Mouse (Mus musculus) neural tube, embryonic 15.5 days (tissue): ENCODE measurements around the gene Prox1. TPM values are rescaled to one million over a fixed set of nuclear protein-coding genes. Genes with fewer than 3 reads are reported as not detected.

Source experiments
- ATAC-seq: fragments of 200-750 bp; cut with Nextera tagmentation; 2 replicates; pipeline ENCODE4 v1.8.0; 2017; ENCODE audit warnings: mild to moderate bottlenecking, moderate TSS enrichment, moderate library complexity; ENCODE audit not compliant: low FRiP score
- H3K27ac ChIP-seq: fragments of 300-500 bp; sonication (generic); replicated peaks from 2 replicates; pipeline ENCODE4 v1.5.1; 2015; ENCODE audit warnings: mild to moderate bottlenecking, inconsistent platforms
- H3K27me3 ChIP-seq: fragments of 300-500 bp; sonication (generic); replicated peaks from 2 replicates; pipeline ENCODE4 v1.6.1; 2015; ENCODE audit warnings: inconsistent platforms
- H3K36me3 ChIP-seq: fragments of 300-500 bp; sonication (generic); 2 replicates; pipeline ENCODE4 v1.6.1; 2015; ENCODE audit warnings: inconsistent platforms
- H3K4me1 ChIP-seq: fragments of 300-500 bp; sonication (generic); 2 replicates; pipeline ENCODE4 v1.6.1; 2015; ENCODE audit warnings: inconsistent platforms
- H3K4me2 ChIP-seq: fragments of 300-500 bp; sonication (generic); 2 replicates; pipeline ENCODE4 v1.6.1; 2015; ENCODE audit warnings: inconsistent platforms, mild to moderate bottlenecking, moderate library complexity
- H3K4me3 ChIP-seq: fragments of 300-500 bp; sonication (generic); replicated peaks from 2 replicates; pipeline ENCODE4 v1.5.1; 2015; ENCODE audit warnings: mild to moderate bottlenecking, inconsistent platforms
- H3K9ac ChIP-seq: fragments of 300-500 bp; sonication (generic); replicated peaks from 2 replicates; pipeline ENCODE4 v1.6.1; 2015; ENCODE audit warnings: mild to moderate bottlenecking, inconsistent platforms
- H3K9me3 ChIP-seq: fragments of 300-500 bp; sonication (generic); replicated peaks from 2 replicates; pipeline ENCODE4 v1.6.1; 2016; ENCODE audit warnings: inconsistent platforms
- WGBS: fragments of 180-500 bp; shearing (Covaris S2); methylation state at CpG from one replicate; pipeline ENCODE4 v1.1.7; 2015; ENCODE audit warnings: mixed read lengths; 5-methylcytosine and 5-hydroxymethylcytosine counted together
- polyA plus RNA-seq: library from polyadenylated mRNA; unstranded; fragments of >200 nt; fragmentation: Nextera tagmentation; extraction: Ambion mirVana; gene quantifications from 2 replicates; pipeline ENCODE4 v1.2.1, GENCODE M21; 2015

Prox1 gene
- polyA plus RNA-seq, 1 experiment from 2014 or later: 9.1 TPM

DNA sequence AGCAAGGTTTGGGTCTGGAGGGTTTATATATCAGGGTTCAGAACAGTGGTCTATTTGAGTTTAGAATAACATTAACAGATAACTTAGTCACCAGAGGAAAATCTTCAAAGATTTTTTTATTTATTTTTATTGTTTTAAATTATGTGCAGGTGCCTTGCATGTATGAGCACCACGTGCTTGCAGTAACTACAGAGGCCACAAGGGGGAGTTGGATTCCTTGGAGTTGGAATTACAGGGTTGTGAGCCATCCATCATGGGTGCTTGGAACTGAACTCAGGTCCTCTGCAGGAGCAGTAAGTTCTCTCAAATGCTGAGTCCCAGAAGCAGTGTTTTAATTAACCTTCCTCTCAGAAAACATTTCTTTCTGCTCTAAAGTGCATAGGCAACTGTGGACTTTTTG is 54.5 kb downstream of the Prox1 start:
- H3K27ac ChIP-seq: no peak overlapping the region
- H3K27me3 ChIP-seq: no peaks in the 10 kb centered on the region
- no peaks in the 10 kb centered on the region for H3K4me1 ChIP-seq
- no peak for ATAC-seq
- no peaks in the 10 kb centered on the region for H3K9me3 ChIP-seq
- no peaks in the 10 kb centered on the region for H3K36me3 ChIP-seq
- H3K9ac ChIP-seq: no peak overlapping the region
- no peak overlapping the region for H3K4me2 ChIP-seq
- no peak overlapping the region for H3K4me3 ChIP-seq
- 81% methylated on average over 1 of the region's 1 CpGs for WGBS

DNA sequence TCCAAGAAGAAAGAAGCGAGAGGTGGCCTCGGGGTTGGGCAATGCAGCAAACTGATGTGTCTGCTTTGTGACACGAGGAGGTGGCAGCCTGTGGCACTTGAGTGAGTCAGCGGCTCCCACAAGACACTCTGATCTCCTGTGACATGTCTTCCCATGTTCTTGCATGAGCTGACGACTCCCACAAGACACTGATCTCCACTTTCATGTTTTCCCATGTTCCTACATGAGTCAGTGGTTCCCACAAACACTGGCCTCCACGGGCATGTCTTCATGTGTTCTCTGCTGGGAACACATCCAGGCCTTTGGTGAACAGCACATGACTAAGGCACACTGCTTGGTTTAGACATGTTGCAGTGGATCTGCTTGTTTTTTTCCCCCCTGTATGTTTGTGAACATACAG is 58.8 kb downstream of the Prox1 start:
- Histone ChIP-seq H3K9ac (no peak overlapping the region), H3K36me3 (no peaks in the 10 kb centered on the region), H3K9me3 (no peaks in the 10 kb centered on the region; the same call in 1 of the 2 replicates), H3K27me3 (no peaks in the 10 kb centered on the region), H3K4me1 (no peaks in the 10 kb centered on the region), H3K4me2 (no peak overlapping the region), H3K27ac (no peak overlapping the region), H3K4me3 (no peak overlapping the region)
- WGBS: 74% methylated on average over 6 of the region's 6 CpGs
- no peak for ATAC-seq

DNA sequence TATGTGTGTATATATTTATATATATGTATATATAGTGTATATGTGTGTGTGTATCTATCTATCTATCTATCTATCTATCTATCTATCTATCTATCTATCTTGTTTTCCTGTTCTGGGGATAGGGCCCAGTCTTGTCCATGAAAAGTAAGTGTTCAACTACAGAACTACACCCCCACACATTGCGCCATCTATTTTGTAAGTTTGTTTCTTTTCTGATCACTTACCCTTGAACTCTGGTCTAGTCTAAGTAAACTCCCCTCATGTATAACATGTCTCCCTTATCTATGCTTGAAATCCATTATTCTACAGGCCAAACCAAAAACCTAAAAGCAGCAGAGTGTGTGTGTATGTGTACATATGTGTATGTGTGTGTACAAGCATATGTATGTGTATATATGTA is 62.9 kb downstream of the Prox1 start:
- 94% methylated on average over 1 of the region's 1 CpGs for WGBS
- ATAC-seq: no peak
- no peak overlapping the region for H3K4me3 ChIP-seq

DNA sequence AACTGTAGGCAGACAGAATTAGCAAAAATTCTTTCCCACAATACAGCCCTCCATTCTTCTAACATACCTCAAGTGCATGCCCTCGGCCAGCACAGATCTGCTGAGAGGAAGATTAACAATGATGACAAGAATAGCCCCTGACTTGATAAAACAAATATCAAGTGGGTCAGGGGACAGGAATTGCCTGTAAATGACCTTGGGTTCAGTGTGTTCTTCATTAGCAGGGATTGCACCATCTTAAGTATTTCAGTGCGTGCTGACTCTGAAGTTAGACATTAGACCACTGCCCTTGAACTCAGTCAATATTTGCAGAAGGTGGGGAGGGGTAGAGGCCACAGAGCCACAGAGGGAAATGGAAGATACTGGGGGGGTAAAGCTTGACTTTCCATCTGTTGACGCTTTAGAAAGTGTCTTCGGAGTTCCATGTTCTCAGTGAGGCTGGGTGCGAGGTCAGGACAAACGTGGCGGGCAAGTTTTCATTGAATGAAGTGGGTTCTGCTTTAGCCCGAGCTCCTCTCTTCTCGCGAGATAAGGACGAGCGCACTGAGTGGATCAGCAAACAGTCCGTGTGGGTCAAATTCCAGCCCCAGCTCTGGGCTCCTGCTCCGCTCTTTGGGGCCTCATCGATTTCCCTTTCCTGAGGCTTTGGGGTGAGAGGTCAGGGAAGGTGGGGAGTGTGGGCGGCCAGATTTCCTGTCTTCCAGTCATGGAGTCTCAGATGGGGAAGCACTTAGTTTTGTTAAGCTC is 63.7 kb downstream of the Prox1 start:
- no peak overlapping the region for H3K4me2 ChIP-seq
- H3K9ac ChIP-seq: no peak overlapping the region
- H3K36me3 ChIP-seq: no peaks in the 10 kb centered on the region
- H3K27me3 ChIP-seq: no peaks in the 10 kb centered on the region
- ATAC-seq: no peak
- WGBS: 83% methylated on average over 16 of the region's 16 CpGs
- H3K27ac ChIP-seq: no peak overlapping the region
- no peaks in the 10 kb centered on the region for H3K4me1 ChIP-seq
- no peaks in the 10 kb centered on the region; the same call in 1 of the 2 replicates for H3K9me3 ChIP-seq
- H3K4me3 ChIP-seq: no peak overlapping the region

More for the DNA sequence above, 62.9 kb downstream of the Prox1 start:
- Histone ChIP-seq H3K9me3 (no peaks in the 10 kb centered on the region; the same call in 1 of the 2 replicates), H3K9ac (no peak overlapping the region), H3K36me3 (no peaks in the 10 kb centered on the region), H3K27ac (no peak overlapping the region), H3K4me1 (no peaks in the 10 kb centered on the region), H3K27me3 (no peaks in the 10 kb centered on the region), H3K4me2 (no peak overlapping the region)

DNA sequence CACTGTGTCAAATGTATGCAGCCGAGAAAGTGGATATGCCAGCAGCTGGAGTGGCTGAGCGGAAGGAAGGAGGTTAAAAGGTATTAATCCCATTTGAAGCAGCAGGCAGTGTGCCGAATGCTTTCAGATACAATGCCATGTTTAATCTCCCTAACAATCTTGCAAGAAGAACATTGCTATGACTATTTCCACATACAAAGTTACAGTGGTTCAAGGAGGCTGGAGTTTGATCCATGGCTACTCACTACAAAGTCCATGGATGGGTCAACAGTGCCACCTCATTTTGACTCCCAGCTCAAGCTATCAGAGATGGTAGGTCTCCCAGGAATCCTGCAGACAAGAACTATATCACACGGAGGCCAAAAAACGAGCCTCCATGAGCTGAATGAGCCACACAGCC is 64.5 kb downstream of the Prox1 start:
- H3K27me3 ChIP-seq: no peaks in the 10 kb centered on the region
- no peak overlapping the region for H3K4me3 ChIP-seq
- ATAC-seq: no peak
- H3K4me1 ChIP-seq: no peaks in the 10 kb centered on the region
- H3K9ac ChIP-seq: no peak overlapping the region
- H3K4me2 ChIP-seq: no peak overlapping the region
- no peak overlapping the region for H3K27ac ChIP-seq
- H3K9me3 ChIP-seq: no peaks in the 10 kb centered on the region; the same call in 1 of the 2 replicates
- no peaks in the 10 kb centered on the region for H3K36me3 ChIP-seq
- WGBS: 73% methylated on average over 5 of the region's 5 CpGs

DNA sequence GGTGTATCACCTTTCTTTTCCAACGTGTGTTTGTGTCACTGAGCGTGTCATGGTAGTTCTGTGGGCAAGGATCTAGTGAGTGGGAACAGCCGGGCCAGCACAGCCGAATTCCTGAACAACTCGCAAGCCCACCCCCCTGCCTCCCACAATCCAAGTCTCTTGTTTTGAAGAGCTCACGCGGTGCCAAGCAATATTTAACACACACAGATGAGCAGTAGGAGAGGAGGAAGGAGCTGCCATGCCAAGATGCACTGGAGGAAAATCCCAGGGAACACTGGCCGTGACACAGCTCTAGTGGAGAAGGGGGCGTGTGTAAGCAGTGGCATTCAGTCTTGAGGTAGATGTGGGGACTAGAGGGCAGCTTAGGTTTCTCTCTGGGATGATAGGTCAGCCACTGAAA is 77.2 kb downstream of the Prox1 start:
- Histone ChIP-seq H3K27me3 (no peaks in the 10 kb centered on the region), H3K9me3 (no peaks in the 10 kb centered on the region), H3K4me1 (peaks cover 9% of the 10 kb centered on the region; the same call in 1 of the 2 replicates), H3K4me2 (no peak overlapping the region), H3K9ac (no peak overlapping the region), H3K27ac (no peak overlapping the region), H3K36me3 (no peaks in the 10 kb centered on the region), H3K4me3 (no peak overlapping the region)
- 81% methylated on average over 9 of the region's 9 CpGs for WGBS
- ATAC-seq: no peak

DNA sequence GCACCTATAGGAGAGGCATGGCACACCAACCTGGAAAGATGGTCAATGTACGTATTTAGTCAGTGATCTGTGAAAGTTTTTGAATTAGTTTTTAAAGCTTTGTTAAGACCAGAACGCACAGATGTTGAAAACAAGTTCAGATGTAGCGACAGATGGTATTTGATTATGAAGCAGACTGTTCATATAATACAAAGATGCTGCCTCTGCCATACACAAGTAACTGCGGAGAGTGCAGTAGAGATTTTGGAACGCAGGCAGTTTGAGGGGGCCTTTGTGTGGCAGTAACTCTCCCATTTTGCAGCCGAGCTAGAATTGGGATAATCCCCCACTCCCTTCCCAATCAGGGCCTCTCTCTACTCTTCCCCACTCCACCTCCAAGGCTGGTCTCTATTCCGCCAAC is 78.4 kb downstream of the Prox1 start:
- H3K4me2 ChIP-seq: no peak overlapping the region
- peaks cover 9% of the 10 kb centered on the region; the same call in 1 of the 2 replicates for H3K4me1 ChIP-seq
- 0 out of 2 replicates have a peak overlapping the region, but pooled peaks have one; percentile 33 for H3K27ac ChIP-seq
- no peak overlapping the region for H3K9ac ChIP-seq
- H3K9me3 ChIP-seq: no peaks in the 10 kb centered on the region
- ATAC-seq: no peak
- H3K36me3 ChIP-seq: no peaks in the 10 kb centered on the region
- H3K27me3 ChIP-seq: no peaks in the 10 kb centered on the region
- H3K4me3 ChIP-seq: no peak overlapping the region
- 77% methylated on average over 7 of the region's 7 CpGs for WGBS

DNA sequence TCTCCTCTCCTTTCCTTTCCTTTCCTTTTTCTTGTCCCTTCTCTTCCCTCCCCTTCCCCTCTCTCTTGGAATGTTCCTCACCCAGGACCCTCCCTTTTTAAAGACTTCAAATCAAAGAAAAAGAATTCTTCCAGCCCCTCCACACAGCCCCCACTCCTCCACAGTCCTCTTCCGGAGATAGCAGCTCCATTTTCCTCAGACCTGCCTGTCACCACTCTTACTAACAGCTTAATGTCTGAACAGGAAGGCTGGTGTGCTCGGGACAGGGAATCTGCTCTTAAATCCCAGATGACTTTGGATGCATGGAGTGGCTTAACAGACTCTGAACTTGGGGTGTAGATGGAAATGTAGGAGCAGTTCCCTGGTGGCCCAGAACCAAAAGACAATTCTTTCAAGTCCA is 81.6 kb downstream of the Prox1 start:
- peaks cover 9% of the 10 kb centered on the region; the same call in 1 of the 2 replicates for H3K4me1 ChIP-seq
- no peaks in the 10 kb centered on the region for H3K9me3 ChIP-seq
- H3K36me3 ChIP-seq: no peaks in the 10 kb centered on the region
- no peak overlapping the region for H3K27ac ChIP-seq
- no peak overlapping the region for H3K9ac ChIP-seq
- H3K27me3 ChIP-seq: no peaks in the 10 kb centered on the region
- 69% methylated on average over 2 of the region's 2 CpGs for WGBS
- H3K4me2 ChIP-seq: no peak overlapping the region
- no peak overlapping the region for H3K4me3 ChIP-seq
- no peak for ATAC-seq

DNA sequence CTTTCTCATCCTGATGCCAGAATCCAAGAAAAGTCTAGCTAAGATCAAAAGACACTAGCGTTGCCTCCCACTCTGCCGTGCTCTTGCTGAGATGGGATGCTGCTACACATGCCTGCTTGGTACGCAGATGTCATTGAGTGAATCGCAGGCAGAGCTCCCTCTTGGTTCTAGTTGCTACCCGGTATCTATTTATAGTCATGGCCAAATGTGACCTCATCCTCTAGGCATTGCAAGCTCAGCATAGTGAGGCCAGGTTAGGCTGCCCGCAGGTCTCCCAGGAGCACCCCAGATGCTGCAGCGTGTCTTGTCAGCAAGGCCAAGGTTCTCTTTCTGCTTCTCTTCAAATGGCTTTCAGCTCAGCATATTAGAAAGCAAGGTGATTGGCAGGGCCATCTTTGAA is 84.8 kb downstream of the Prox1 start:
- H3K27me3 ChIP-seq: no peaks in the 10 kb centered on the region
- no peak overlapping the region for H3K9ac ChIP-seq
- 88% methylated on average over 7 of the region's 7 CpGs for WGBS
- peaks cover 5% of the 10 kb centered on the region; the same call in 1 of the 2 replicates for H3K4me1 ChIP-seq
- no peak for ATAC-seq
- no peak overlapping the region for H3K4me2 ChIP-seq
- H3K4me3 ChIP-seq: no peak overlapping the region
- no peak overlapping the region for H3K27ac ChIP-seq
- no peaks in the 10 kb centered on the region for H3K9me3 ChIP-seq
- no peaks in the 10 kb centered on the region for H3K36me3 ChIP-seq

DNA sequence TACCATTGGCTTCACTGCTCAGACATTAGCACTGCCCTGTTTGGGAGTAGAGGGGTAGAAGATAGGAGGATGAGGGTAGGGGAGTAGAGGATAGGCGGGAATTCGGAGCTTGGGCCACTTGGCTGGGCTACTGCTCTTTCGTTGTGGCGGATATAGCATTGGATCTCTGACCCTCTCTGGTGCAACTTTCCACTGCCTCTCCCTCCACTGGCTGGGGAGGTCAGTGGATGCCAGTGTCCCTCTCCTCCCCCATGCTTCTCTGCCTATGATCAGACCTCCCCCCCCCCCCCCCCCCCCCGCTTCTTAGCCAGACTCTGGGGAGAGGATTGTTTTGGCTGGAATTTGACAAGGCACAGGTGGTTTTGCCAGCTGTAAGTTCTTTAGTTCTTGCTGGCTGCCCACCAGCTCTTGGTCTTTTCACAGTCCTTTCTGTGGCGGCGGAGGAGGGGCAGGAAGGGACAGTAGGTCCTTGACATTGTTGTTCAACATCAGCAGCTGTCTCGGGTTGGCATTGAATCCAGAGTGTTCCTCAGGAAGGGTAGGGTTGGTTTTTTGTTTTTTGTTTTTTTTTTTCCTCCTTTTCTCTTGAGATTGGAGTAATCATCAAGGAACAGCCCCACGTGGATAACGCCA is 90.8 kb downstream of the Prox1 start:
- Histone ChIP-seq H3K27ac (no peak overlapping the region), H3K4me3 (no peak overlapping the region), H3K4me1 (0 out of 2 replicates have a peak, but pooled peaks cover 4% of the 10 kb centered on the region), H3K36me3 (no peaks in the 10 kb centered on the region), H3K9ac (no peak overlapping the region), H3K4me2 (no peak overlapping the region), H3K9me3 (no peaks in the 10 kb centered on the region), H3K27me3 (no peaks in the 10 kb centered on the region)
- no peak for ATAC-seq
- WGBS: 89% methylated on average over 9 of the region's 10 CpGs

DNA sequence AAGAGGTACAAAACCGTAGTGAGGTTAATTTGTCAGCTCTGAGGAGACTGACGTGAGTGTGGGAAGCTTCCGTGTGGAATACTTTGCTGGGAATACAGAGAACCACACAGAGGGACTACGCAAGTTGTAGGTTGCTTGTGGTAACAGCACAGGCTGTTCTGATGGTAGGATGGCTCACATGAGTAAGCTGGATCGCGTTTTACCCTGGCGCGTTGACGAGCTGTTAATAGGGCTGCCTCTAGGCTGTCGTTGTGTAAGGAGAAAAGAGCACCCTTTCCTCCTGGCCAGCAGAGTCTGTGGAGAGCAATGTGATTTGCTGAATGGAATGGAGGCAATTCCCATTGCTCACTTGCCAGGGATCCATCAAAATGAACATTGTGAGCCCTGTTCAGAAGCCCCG is 93.9 kb downstream of the Prox1 start:
- H3K36me3 ChIP-seq: no peaks in the 10 kb centered on the region
- ATAC-seq: no peak
- H3K9me3 ChIP-seq: no peaks in the 10 kb centered on the region
- 82% methylated on average over 11 of the region's 11 CpGs for WGBS
- H3K4me2 ChIP-seq: no peak overlapping the region
- 0 out of 2 replicates have a peak, but pooled peaks cover 4% of the 10 kb centered on the region for H3K4me1 ChIP-seq
- H3K27ac ChIP-seq: no peak overlapping the region
- H3K27me3 ChIP-seq: no peaks in the 10 kb centered on the region
- H3K9ac ChIP-seq: no peak overlapping the region
- no peak overlapping the region for H3K4me3 ChIP-seq
